Mouse (Mus musculus) CH12.LX (cell line): ENCODE data around the gene Pex14. TPM values are rescaled to one million over a fixed set of nuclear protein-coding genes. Genes with fewer than 3 reads are reported as not detected.

Experiments
- DNase-seq: peaks from one replicate; pipeline ENCODE4 v3.0.0-alpha.2; 2013; ENCODE audit errors: extremely low read depth
- H3K27ac ChIP-seq: 2 replicates; pipeline ENCODE4 v1.5.1; 2012; ENCODE audit warnings: low read depth, mild to moderate bottlenecking, control low read depth, moderate library complexity; ENCODE audit not compliant: insufficient read depth
- H3K27me3 ChIP-seq: replicated peaks from 2 replicates; pipeline ENCODE3; 2012; ENCODE audit warnings: inconsistent platforms
- H3K36me3 ChIP-seq, 2 experiments: replicated peaks in 1 of 2; 2 replicates each; pipeline versions ENCODE3 to v1.6.1; 2012; ENCODE audit warnings: inconsistent platforms in 1 of 2, low read length in 1 of 2, mild to moderate bottlenecking in 1 of 2, mixed read lengths in 1 of 2, moderate library complexity in 1 of 2; ENCODE audit not compliant: control insufficient read depth in 1 of 2, insufficient read depth in 1 of 2
- H3K4me1 ChIP-seq, 2 experiments: 2 replicates each; pipeline ENCODE4 v1.6.1; 2012; ENCODE audit warnings: inconsistent platforms in 1 of 2, moderate library complexity in 1 of 2; ENCODE audit not compliant: insufficient read depth in 2 of 2, control insufficient read depth in 1 of 2
- H3K4me2 ChIP-seq: 2 replicates; pipeline ENCODE4 v1.6.1; 2012; ENCODE audit warnings: low read depth, mild to moderate bottlenecking, control low read depth; ENCODE audit not compliant: poor library complexity, insufficient read depth, severe bottlenecking
- H3K4me3 ChIP-seq, 3 experiments: fragments of 150-350 bp in 1 of 3; sonication (generic) in 1 of 3; replicated peaks in 1 of 3; 2 replicates each; pipeline versions ENCODE3 to v1.5.1; 2011 to 2012; ENCODE audit warnings: low read depth in 2 of 3, low read length in 2 of 3, mild to moderate bottlenecking in 2 of 3, moderate library complexity in 2 of 3, control low read depth in 1 of 3, improper control_type of control experiment in 1 of 3, inconsistent platforms in 1 of 3, mixed read lengths in 1 of 3; ENCODE audit not compliant: poor library complexity in 1 of 3
- H3K79me2 ChIP-seq: replicated peaks from 2 replicates; pipeline ENCODE4 v1.6.1; 2012; ENCODE audit warnings: mild to moderate bottlenecking, moderate library complexity; ENCODE audit not compliant: control insufficient read depth, poor library complexity, insufficient read depth, severe bottlenecking; ENCODE audit errors: extremely low read depth
- H3K9ac ChIP-seq: 2 replicates; pipeline ENCODE4 v1.6.1; 2012; ENCODE audit warnings: low read depth, mild to moderate bottlenecking, control low read depth, moderate library complexity; ENCODE audit not compliant: insufficient read depth
- H3K9me3 ChIP-seq: replicated peaks from 2 replicates; pipeline ENCODE3; 2012; ENCODE audit warnings: low read length, inconsistent platforms, mixed read lengths
- ELF1 ChIP-seq: IDR thresholded peaks from 2 replicates; pipeline ENCODE4 v1.6.1; 2014; ENCODE audit warnings: low read depth, mild to moderate bottlenecking, inconsistent platforms, low read length, improper control_type of control experiment
- JUN ChIP-seq: IDR thresholded peaks from 2 replicates; pipeline ENCODE4 v1.6.1; 2011; ENCODE audit warnings: low read depth, mild to moderate bottlenecking, low read length, improper control_type of control experiment, moderate library complexity; ENCODE audit not compliant: insufficient read depth
- JUND ChIP-seq: conservative IDR thresholded peaks from 2 replicates; pipeline ENCODE4 v1.6.1; 2011; ENCODE audit warnings: low read depth, low read length, improper control_type of control experiment
- KAT2A ChIP-seq: IDR thresholded peaks from 2 replicates; pipeline ENCODE4 v1.6.1; 2012; ENCODE audit warnings: low read length, improper control_type of control experiment, inconsistent platforms; ENCODE audit not compliant: insufficient replicate concordance
- MAFK ChIP-seq: IDR thresholded peaks from 2 replicates; pipeline ENCODE4 v1.6.1; 2011; ENCODE audit warnings: low read length, improper control_type of control experiment; ENCODE audit not compliant: insufficient replicate concordance
- MAX ChIP-seq: IDR thresholded peaks from 2 replicates; pipeline ENCODE4 v1.6.1; 2011; ENCODE audit warnings: low read length, improper control_type of control experiment
- MEF2A ChIP-seq: IDR thresholded peaks from 2 replicates; pipeline ENCODE4 v1.6.1; 2014; ENCODE audit warnings: low read depth, mild to moderate bottlenecking, inconsistent platforms, low read length, improper control_type of control experiment, borderline replicate concordance
- NRF1 ChIP-seq: IDR thresholded peaks from 2 replicates; pipeline ENCODE4 v1.6.1; 2014; ENCODE audit warnings: low read depth, mild to moderate bottlenecking, inconsistent platforms, low read length, improper control_type of control experiment, moderate library complexity
- PAX5 ChIP-seq: IDR thresholded peaks from 2 replicates; pipeline ENCODE4 v1.6.1; 2012; ENCODE audit warnings: low read length, inconsistent platforms, mixed read lengths
- POLR2A ChIP-seq: IDR thresholded peaks from 2 replicates; pipeline ENCODE4 v1.6.1; 2011; ENCODE audit warnings: low read depth, mild to moderate bottlenecking, improper control_type of control experiment, low read length
- POLR2AphosphoS2 ChIP-seq: IDR thresholded peaks from 2 replicates; pipeline ENCODE4 v1.6.1; 2011; ENCODE audit warnings: low read depth, low read length, improper control_type of control experiment
- SIN3A ChIP-seq: IDR thresholded peaks from 2 replicates; pipeline ENCODE4 v1.6.1; 2012; ENCODE audit warnings: low read length, improper control_type of control experiment, inconsistent platforms
- TBP ChIP-seq: conservative IDR thresholded peaks from 2 replicates; pipeline ENCODE4 v1.6.1; 2011; ENCODE audit warnings: low read depth, low read length, improper control_type of control experiment
- TCF12 ChIP-seq: IDR thresholded peaks from 2 replicates; pipeline ENCODE4 v1.6.1; 2014; ENCODE audit warnings: low read depth, mild to moderate bottlenecking, inconsistent platforms, low read length, improper control_type of control experiment
- USF1 ChIP-seq: IDR thresholded peaks from 2 replicates; pipeline ENCODE4 v1.6.1; 2014; ENCODE audit warnings: low read depth, mild to moderate bottlenecking, inconsistent platforms, low read length, improper control_type of control experiment
- USF2 ChIP-seq: conservative IDR thresholded peaks from 2 replicates; pipeline ENCODE4 v1.6.1; 2011; ENCODE audit warnings: low read depth, low read length, improper control_type of control experiment
- ZKSCAN1 ChIP-seq: IDR thresholded peaks from 2 replicates; pipeline ENCODE4 v1.6.1; 2012; ENCODE audit warnings: low read depth, inconsistent platforms, low read length, improper control_type of control experiment, borderline replicate concordance
- ZNF384 ChIP-seq: IDR thresholded peaks from 2 replicates; pipeline ENCODE4 v1.6.1; 2012; ENCODE audit warnings: low read depth, low read length, improper control_type of control experiment, inconsistent platforms
- dilution Hi-C: fragments of 300-500 bp; cut with MboI; formaldehyde crosslinking; loops from 2 replicates; pipeline ENCODE4 v1.14.3; 2020; ENCODE audit warnings: low sequenced_read_pairs; ENCODE audit not compliant: extremely low pct_unique_long_range_greater_than_20kb, extremely low pct_ligation_motif_present
- in situ Hi-C: fragments of 300-500 bp; cut with MboI; formaldehyde crosslinking; loops from 3 replicates; pipeline ENCODE4 v1.14.3; 2019; ENCODE audit warnings: low sequenced_read_pairs, low pct_ligation_motif_present, low pct_unique_long_range_greater_than_20kb, mixed read lengths
- polyA plus RNA-seq: library from polyadenylated mRNA; unstranded; fragments of >175 nt; gene quantifications from 2 replicates; pipeline ENCODE4 v1.2.1, GENCODE M21; 2012; ENCODE audit warnings: low read depth; ENCODE audit not compliant: insufficient read length
- total RNA-seq, 2 experiments: library from RNA; depleted of rRNA; stranded (reverse); fragments of 300-350 nt in 1 of 2; fragments of >200 nt in 1 of 2; gene quantifications; 2 replicates each; pipeline ENCODE4 v1.2.3; 2012 to 2014

Pex14 gene
- total and polyA plus RNA-seq, 3 experiments = 48.5 to 67.7 (median 63.6) TPM

DNA sequence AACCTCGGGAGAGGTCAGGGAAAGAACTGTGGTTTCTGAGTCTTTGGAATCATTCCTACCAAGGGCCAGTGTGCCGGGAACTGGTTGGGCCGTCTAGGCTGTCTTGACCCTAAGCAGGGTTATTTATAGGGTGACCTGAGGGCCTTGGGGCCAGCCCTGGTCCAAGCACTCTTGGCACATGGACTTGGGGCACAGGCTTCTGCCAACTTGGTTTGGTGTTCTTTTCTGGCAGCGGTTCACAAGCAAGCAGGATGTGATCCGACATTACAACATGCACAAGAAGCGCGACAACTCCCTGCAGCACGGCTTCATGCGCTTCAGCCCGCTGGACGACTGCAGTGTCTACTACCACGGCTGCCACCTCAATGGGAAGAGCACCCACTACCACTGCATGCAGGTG is 162.9 kb downstream of the Pex14 start:
- Histone ChIP-seq H3K27me3 (peaks cover 71% of the 10 kb centered on the region), H3K27ac (no peak overlapping the region), H3K9me3 (no peaks in the 10 kb centered on the region), H3K36me3 (no peaks in the 10 kb centered on the region), H3K4me1 (no peaks in the 10 kb centered on the region), H3K9ac (no peak overlapping the region), H3K4me3 (no peak overlapping the region), H3K79me2 (no peaks in the 10 kb centered on the region), H3K4me2 (no peak overlapping the region)
- dilution Hi-C loops = no loop called here
- in situ Hi-C loops = no loop called here
- TF ChIP-seq USF1 = no peak
- TF ChIP-seq JUN = no peak
- TF ChIP-seq ZKSCAN1 = no peak
- TF ChIP-seq PAX5 = no peak
- no peak for TF ChIP-seq USF2
- no peak for TF ChIP-seq POLR2A
- TF ChIP-seq MAX = no peak
- TF ChIP-seq ZNF384 = no peak
- no peak for TF ChIP-seq MAFK
- no peak for TF ChIP-seq ELF1
- TF ChIP-seq MEF2A = no peak
- no peak for TF ChIP-seq KAT2A
- DNase-seq = no peak

DNA sequence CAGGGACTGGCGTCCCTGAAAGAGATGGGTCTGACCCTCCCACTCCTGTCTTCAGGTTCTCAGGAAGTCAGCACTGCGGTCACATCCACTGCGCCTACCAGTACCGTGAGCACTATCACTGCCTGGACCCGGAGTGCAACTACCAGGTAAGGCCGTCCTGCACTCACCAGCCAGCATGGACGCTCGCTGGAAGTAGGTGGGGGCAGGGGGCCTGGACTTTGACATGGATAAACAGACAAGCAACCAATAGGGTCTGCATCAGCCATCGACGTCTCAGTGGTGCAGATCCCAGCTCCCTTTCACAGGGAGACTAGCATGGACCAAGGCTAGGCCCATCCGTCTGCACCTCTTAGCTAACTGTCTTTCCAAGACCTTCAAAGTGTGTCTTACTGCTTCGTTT is 163.6 kb downstream of the Pex14 start:
- H3K36me3 ChIP-seq = no peaks in the 10 kb centered on the region
- H3K79me2 ChIP-seq = no peaks in the 10 kb centered on the region
- in situ Hi-C loops = no loop called here
- H3K9me3 ChIP-seq = no peaks in the 10 kb centered on the region
- H3K4me2 ChIP-seq = no peak overlapping the region
- DNase-seq = no peak
- peaks cover 75% of the 10 kb centered on the region for H3K27me3 ChIP-seq
- no peak overlapping the region for H3K27ac ChIP-seq
- no peak overlapping the region for H3K9ac ChIP-seq
- H3K4me1 ChIP-seq = no peaks in the 10 kb centered on the region
- TF ChIP-seq JUND = no peak
- TF ChIP-seq SIN3A = no peak
- no peak for TF ChIP-seq POLR2A
- no peak for TF ChIP-seq POLR2AphosphoS2
- TF ChIP-seq TBP = no peak
- no peak for TF ChIP-seq TCF12
- no peak for TF ChIP-seq ZNF384
- TF ChIP-seq ZKSCAN1 = no peak
- TF ChIP-seq MAX = no peak
- no peak for TF ChIP-seq NRF1
- H3K4me3 ChIP-seq = no peak overlapping the region
- dilution Hi-C loops = no loop called here
